Mouse (Mus musculus): ENCODE data around the gene Sesn1. TPM values are rescaled to one million over a fixed set of nuclear protein-coding genes. Genes with fewer than 3 reads are reported as not detected.
A peak's percentile ranks its signal among the peaks of the same experiment; 100 is the strongest.

The Sesn1 gene
- total and polyA plus RNA-seq, 3 experiments = 11.7 TPM; not detected in 1

GRCm38 (mm10) chr10:41825996-41826395 is 16.3 kb downstream of the Sesn1 start:
- Histone ChIP-seq H3K27ac (ENCODE audit: control insufficient read depth, low read depth, low read length) (no peak overlapping the region), H3K4me1 (ENCODE audit: control insufficient read depth in 1 of 2, insufficient read depth in 2 of 2, low read length in 2 of 2) (peaks cover 8 to 23% of the 10 kb centered on the region in 2 experiments), H3K27me3 (ENCODE audit: control insufficient read depth in 1 of 2, insufficient read depth in 2 of 2, low read length in 2 of 2) (no peaks in the 10 kb centered on the region), H3K9ac (ENCODE audit: control insufficient read depth, low read depth, low read length, poor library complexity, severe bottlenecking) (no peak overlapping the region), H3K79me2 (ENCODE audit: control insufficient read depth, insufficient read depth, low read length, poor library complexity) (peaks cover 2% of the 10 kb centered on the region; the same call in 1 of the 2 replicates), H3K9me3 (replicated peaks; ENCODE audit: insufficient read depth, low read length) (no peaks in the 10 kb centered on the region), H3K4me3 (ENCODE audit: control insufficient read depth in 1 of 2, insufficient read depth in 1 of 2, low read depth in 2 of 2, low read length in 2 of 2) (no peak overlapping the region), H3K36me3 (ENCODE audit: control insufficient read depth in 1 of 2, insufficient read depth in 2 of 2, low read length in 2 of 2) (peaks cover 0 to 22% of the 10 kb centered on the region in 2 experiments; a peak in 2 of 4 replicates)
- DNase-seq (ENCODE audit: low read depth, low spot score) = no peak
- TF ChIP-seq MAX (IDR thresholded peaks at IDR 0.05; ENCODE audit: low read length) (no peak), EP300 (IDR thresholded peaks at IDR 0.05; ENCODE audit: low read depth in 1 of 2, low read length in 2 of 2) (no peak), CHD1 (IDR thresholded peaks at IDR 0.05; ENCODE audit: low read depth, low read length) (no peak), GABPA (IDR thresholded peaks at IDR 0.05; ENCODE audit: low read depth, low read length) (no peak)

- Histone ChIP-seq H3K9me3 (replicated peaks; ENCODE audit: insufficient read depth, low read length) (no peaks in the 10 kb centered on the region), H3K27ac (ENCODE audit: control insufficient read depth, low read depth, low read length) (peak overlapping the region; percentile 22), H3K36me3 (ENCODE audit: control insufficient read depth in 1 of 2, insufficient read depth in 2 of 2, low read length in 2 of 2) (peaks cover 0 to 22% of the 10 kb centered on the region in 2 experiments; a peak in 2 of 4 replicates), H3K4me1 (ENCODE audit: control insufficient read depth in 1 of 2, insufficient read depth in 2 of 2, low read length in 2 of 2) (peaks cover 8 to 23% of the 10 kb centered on the region in 2 experiments), H3K9ac (ENCODE audit: control insufficient read depth, low read depth, low read length, poor library complexity, severe bottlenecking) (no peak overlapping the region), H3K79me2 (ENCODE audit: control insufficient read depth, insufficient read depth, low read length, poor library complexity) (peaks cover 2% of the 10 kb centered on the region; the same call in 1 of the 2 replicates), H3K4me3 (ENCODE audit: control insufficient read depth in 1 of 2, insufficient read depth in 1 of 2, low read depth in 2 of 2, low read length in 2 of 2) (peak overlapping the region in 1 of 2 experiments; percentile 1; a peak in 1 of 4 replicates), H3K27me3 (ENCODE audit: control insufficient read depth in 1 of 2, insufficient read depth in 2 of 2, low read length in 2 of 2) (no peaks in the 10 kb centered on the region)
- peak; percentile 92 for DNase-seq (ENCODE audit: low read depth, low spot score)
- TF ChIP-seq RAD21 (IDR thresholded peaks at IDR 0.05; ENCODE audit: low read depth, low read length) (peak; percentile 9; the same call in 1 of the 2 replicates), ZKSCAN1 (IDR thresholded peaks at IDR 0.05; ENCODE audit: low read depth, low read length) (no peak), TCF12 (IDR thresholded peaks at IDR 0.05; ENCODE audit: low read depth, low read length) (0 out of 2 replicates have a peak, but pooled peaks have one; percentile 24), BHLHE40 (IDR thresholded peaks at IDR 0.05; ENCODE audit: borderline replicate concordance, low read depth, low read length) (peak; percentile 50; the same call in 1 of the 2 replicates), TAL1 (IDR thresholded peaks at IDR 0.05; ENCODE audit: low read length) (0 out of 2 replicates have a peak, but pooled peaks have one; percentile 4), SMC3 (IDR thresholded peaks at IDR 0.05; ENCODE audit: low read depth, low read length) (peak; percentile 29; the same call in 1 of the 2 replicates), HCFC1 (IDR thresholded peaks at IDR 0.05; ENCODE audit: low read depth, low read length) (no peak), MXI1 (IDR thresholded peaks at IDR 0.05; ENCODE audit: low read depth, low read length) (peak; percentile 19), CHD2 (IDR thresholded peaks at IDR 0.05; ENCODE audit: low read length) (no peak), ZMIZ1 (IDR thresholded peaks at IDR 0.05; ENCODE audit: low read depth, low read length) (no peak), CTCF (IDR thresholded peaks at IDR 0.05 in 2 of 3, conservative IDR thresholded peaks at IDR 0.05 in 1 of 3; ENCODE audit: control insufficient read depth in 1 of 3, insufficient read depth in 1 of 3, low read depth in 2 of 3, low read length in 3 of 3, poor library complexity in 1 of 3, severe bottlenecking in 1 of 3) (peak in 2 of 3 experiments; percentile 18 to 30; a peak in 1 of 6 replicates), UBTF (IDR thresholded peaks at IDR 0.05; ENCODE audit: borderline replicate concordance, insufficient read depth, low read depth, low read length) (0 out of 2 replicates have a peak, but pooled peaks have one; percentile 26), GATA1 (IDR thresholded peaks at IDR 0.05; ENCODE audit: low read depth, low read length) (peak; percentile 75), MYC (IDR thresholded peaks at IDR 0.05; ENCODE audit: low read depth, low read length) (peak; percentile 67; the same call in 1 of the 2 replicates), JUND (IDR thresholded peaks at IDR 0.05; ENCODE audit: low read depth, low read length) (no peak), ZNF384 (IDR thresholded peaks at IDR 0.05; ENCODE audit: low read depth, low read length) (0 out of 2 replicates have a peak, but pooled peaks have one; percentile 26), EP300 (IDR thresholded peaks at IDR 0.05; ENCODE audit: low read depth in 1 of 2, low read length in 2 of 2) (peak; percentile 43 to 75; a peak in 3 of 4 replicates)
Observed at GRCm38 (mm10) chr10:41826526-41827116, 16.9 kb downstream of the Sesn1 start.

Measured in MEL (cell line).